Mouse (Mus musculus) liver, adult (tissue): ENCODE measurements around the gene Rab4a.

ENCODE experiments used
- GATA4 ChIP-seq: IDR thresholded peaks from 2 replicates; pipeline ENCODE4 v1.6.1; 2014; ENCODE audit warnings: mild to moderate bottlenecking, low read length; ENCODE audit not compliant: insufficient replicate concordance

Gene Rab4a

DNA sequence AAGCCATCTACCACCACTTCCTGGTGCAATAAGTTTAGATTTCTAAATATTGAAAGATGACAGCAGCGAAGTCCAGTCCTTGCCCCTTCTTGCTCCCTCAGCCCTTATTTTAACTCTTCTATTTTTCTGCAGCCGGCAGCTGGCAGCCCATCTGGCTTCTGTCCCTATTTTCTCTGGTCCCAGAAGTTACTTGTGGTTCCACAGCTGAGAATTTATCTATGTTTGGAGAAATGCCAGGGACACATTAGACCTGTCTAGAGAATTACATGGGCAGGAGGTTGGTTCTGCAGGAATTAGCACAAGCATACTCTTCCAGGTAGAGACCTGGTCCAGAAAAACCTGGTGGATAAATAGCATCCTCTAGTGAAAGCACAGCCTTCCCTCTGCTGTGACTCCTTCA lies 72.1 kb downstream of the Rab4a start:
- no peak for TF ChIP-seq GATA4

- TF ChIP-seq GATA4 = no peak
Measured at GRCm38 (mm10) chr8:123880271-123880670, 74.5 kb downstream of the Rab4a start.

- TF ChIP-seq GATA4 = no peak
Measured at GRCm38 (mm10) chr8:123880821-123881350, 75.1 kb downstream of the Rab4a start.

- no peak for TF ChIP-seq GATA4
Measured at GRCm38 (mm10) chr8:123882412-123882811, 76.6 kb downstream of the Rab4a start.

DNA sequence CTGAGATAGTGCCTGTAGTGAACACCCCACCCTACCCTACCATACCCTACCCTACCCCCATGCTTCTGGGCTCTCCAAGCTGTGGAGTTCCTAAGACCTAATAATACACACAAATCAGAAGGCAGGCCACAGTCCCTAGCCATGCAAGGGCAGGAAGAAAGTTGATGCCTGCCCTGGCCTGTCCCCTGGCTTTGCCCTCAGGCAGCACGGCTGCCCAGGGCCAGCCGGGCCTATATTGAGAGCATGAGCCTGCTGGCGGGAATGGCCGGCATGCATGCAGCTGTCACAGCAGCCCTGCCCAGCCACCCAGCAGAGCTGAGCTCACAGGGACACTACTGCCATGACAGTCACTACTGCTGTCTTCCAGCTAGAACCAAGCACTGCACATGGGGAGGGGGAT lies 77.3 kb downstream of the Rab4a start:
- no peak for TF ChIP-seq GATA4
